Mouse (Mus musculus): ENCODE results near the gene 0610012G03Rik. TPM values are rescaled to one million over a fixed set of nuclear protein-coding genes. Genes with fewer than 3 reads are reported as not detected.
A peak's percentile ranks its signal among the peaks of the same experiment; 100 is the strongest.

The 0610012G03Rik gene
- polyA plus RNA-seq, 1 experiment from 2014 or later: 86.7 TPM

DNA sequence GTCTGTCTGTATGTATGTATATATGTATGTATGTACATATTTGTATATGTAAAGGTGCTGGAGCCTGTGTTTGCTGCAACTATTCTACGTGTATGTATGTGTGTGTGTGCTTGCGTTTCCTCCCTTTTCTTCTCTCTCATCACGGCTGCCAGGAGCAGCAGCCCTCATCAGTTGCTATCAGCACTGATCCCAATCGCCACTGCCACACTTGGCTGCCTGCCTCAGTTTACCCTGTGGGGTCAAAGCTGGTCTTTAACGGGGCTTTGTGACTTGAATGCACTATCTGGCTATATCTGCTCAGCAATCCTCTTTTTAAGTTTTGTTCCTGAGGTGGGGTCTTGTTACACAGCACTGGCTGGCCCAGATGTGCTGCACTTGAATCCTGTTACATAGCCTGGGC, 20.9 kb downstream of the 0610012G03Rik start:
- Histone ChIP-seq H3K4me3 (no peak overlapping the region), H3K4me1 (peaks cover 24% of the 10 kb centered on the region), H3K36me3 (replicated peaks) (no peaks in the 10 kb centered on the region), H3K9me3 (no peaks in the 10 kb centered on the region), H3K27ac (replicated peaks) (no peak overlapping the region), H3K27me3 (replicated peaks; ENCODE audit: low read depth, poor library complexity, severe bottlenecking) (peaks cover 27% of the 10 kb centered on the region)
- no peak for DNase-seq (ENCODE audit: low spot score)
- 87% methylated on average over 5 of the region's 5 CpGs for WGBS

- H3K27me3 ChIP-seq (replicated peaks; ENCODE audit: low read depth, poor library complexity, severe bottlenecking): peaks cover 20% of the 10 kb centered on the region
- no peaks in the 10 kb centered on the region for H3K36me3 ChIP-seq (replicated peaks)
- no peak for DNase-seq (ENCODE audit: low spot score)
- WGBS: 79% methylated on average over 13 of the region's 13 CpGs
- no peak overlapping the region for H3K27ac ChIP-seq (replicated peaks)
- no peak overlapping the region for H3K4me3 ChIP-seq
- H3K4me1 ChIP-seq: peaks cover 17% of the 10 kb centered on the region
- H3K9me3 ChIP-seq: no peaks in the 10 kb centered on the region
These were observed 21.6 kb downstream of the 0610012G03Rik start for GRCm38 (mm10) chr16:31926547-31927182.

DNA sequence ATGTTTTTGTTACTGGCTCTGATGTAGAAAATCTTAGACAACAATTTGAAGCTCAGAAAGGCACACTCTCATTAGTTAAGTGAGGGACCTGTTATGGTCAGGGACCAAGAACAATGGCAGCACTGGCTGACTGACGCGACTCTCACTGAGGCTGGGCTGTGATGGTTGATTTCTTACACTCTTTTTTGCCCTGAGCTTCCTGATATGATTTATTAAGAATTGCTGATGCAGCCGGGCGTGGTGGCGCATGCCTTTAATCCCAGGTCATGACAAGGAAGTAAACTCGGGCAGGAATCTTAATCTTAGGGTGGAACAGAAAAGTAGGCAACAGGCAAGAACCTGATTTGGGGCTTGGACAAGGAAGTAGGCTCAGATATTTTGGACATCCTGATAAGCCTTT, 22.2 kb downstream of the 0610012G03Rik start:
- WGBS: 86% methylated on average over 6 of the region's 6 CpGs
- no peaks in the 10 kb centered on the region for H3K36me3 ChIP-seq (replicated peaks)
- no peaks in the 10 kb centered on the region for H3K9me3 ChIP-seq
- no peak overlapping the region for H3K4me3 ChIP-seq
- H3K27ac ChIP-seq (replicated peaks): no peak overlapping the region
- H3K4me1 ChIP-seq: peaks cover 17% of the 10 kb centered on the region
- peaks cover 14% of the 10 kb centered on the region for H3K27me3 ChIP-seq (replicated peaks; ENCODE audit: low read depth, poor library complexity, severe bottlenecking)
- no peak for DNase-seq (ENCODE audit: low spot score)

- Histone ChIP-seq H3K4me1 (peaks cover 17% of the 10 kb centered on the region), H3K9me3 (no peaks in the 10 kb centered on the region), H3K27ac (replicated peaks) (no peak overlapping the region), H3K27me3 (replicated peaks; ENCODE audit: low read depth, poor library complexity, severe bottlenecking) (no peaks in the 10 kb centered on the region), H3K4me3 (no peak overlapping the region), H3K36me3 (replicated peaks) (no peaks in the 10 kb centered on the region)
- no peak for DNase-seq (ENCODE audit: low spot score)
- WGBS: 87% methylated on average over 6 of the region's 6 CpGs
These were observed 23.9 kb downstream of the 0610012G03Rik start for GRCm38 (mm10) chr16:31924368-31924767.

DNA sequence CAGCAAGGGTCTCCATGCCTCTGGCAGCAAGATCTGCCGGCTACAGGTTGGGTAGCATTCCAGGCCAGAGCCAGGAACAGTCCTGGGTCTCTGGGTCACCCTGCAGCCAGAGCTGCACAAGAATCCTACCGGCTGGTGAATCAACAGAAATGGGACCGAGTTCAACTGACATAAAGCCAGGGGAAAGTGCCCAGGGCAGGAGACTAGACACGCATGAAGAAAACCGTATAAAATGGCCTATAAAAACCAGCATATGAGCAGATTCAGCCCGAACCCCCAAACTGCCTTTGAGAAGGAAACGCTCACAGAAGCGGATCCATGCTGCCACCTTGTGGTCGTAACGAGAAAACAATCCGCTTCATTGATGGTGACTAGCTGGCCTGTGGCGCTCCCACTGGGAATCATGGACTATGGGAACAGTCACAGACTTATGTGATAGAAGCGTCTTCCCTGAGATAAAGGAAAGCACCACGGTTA, 30.0 kb downstream of the 0610012G03Rik start:
- Histone ChIP-seq H3K4me3 (peak overlapping the region; percentile 35), H3K27me3 (replicated peaks; ENCODE audit: low read depth, poor library complexity, severe bottlenecking) (no peaks in the 10 kb centered on the region), H3K27ac (replicated peaks) (0 out of 2 replicates have a peak overlapping the region, but pooled peaks have one; percentile 51), H3K4me1 (peaks cover 5% of the 10 kb centered on the region; the same call in 1 of the 2 replicates), H3K9me3 (no peaks in the 10 kb centered on the region), H3K36me3 (replicated peaks) (no peaks in the 10 kb centered on the region)
- WGBS: 6% methylated on average over 14 of the region's 14 CpGs
- DNase-seq (ENCODE audit: low spot score): peak; percentile 81

GRCm38 (mm10) chr16:31917776-31918175, 30.5 kb downstream of the 0610012G03Rik start:
- WGBS: 79% methylated on average over 11 of the region's 11 CpGs
- peaks cover 5% of the 10 kb centered on the region; the same call in 1 of the 2 replicates for H3K4me1 ChIP-seq
- H3K9me3 ChIP-seq: no peaks in the 10 kb centered on the region
- no peaks in the 10 kb centered on the region for H3K27me3 ChIP-seq (replicated peaks; ENCODE audit: low read depth, poor library complexity, severe bottlenecking)
- H3K4me3 ChIP-seq: no peak overlapping the region
- no peak overlapping the region for H3K27ac ChIP-seq (replicated peaks)
- no peak for DNase-seq (ENCODE audit: low spot score)
- H3K36me3 ChIP-seq (replicated peaks): no peaks in the 10 kb centered on the region

- H3K4me1 ChIP-seq: peaks cover 17% of the 10 kb centered on the region
- no peak overlapping the region for H3K27ac ChIP-seq (replicated peaks)
- WGBS: 75% methylated on average over 10 of the region's 10 CpGs
- no peak overlapping the region for H3K4me3 ChIP-seq
- H3K36me3 ChIP-seq (replicated peaks): no peaks in the 10 kb centered on the region
- no peaks in the 10 kb centered on the region for H3K9me3 ChIP-seq
- H3K27me3 ChIP-seq (replicated peaks; ENCODE audit: low read depth, poor library complexity, severe bottlenecking): peaks cover 32% of the 10 kb centered on the region
- no peak for DNase-seq (ENCODE audit: low spot score)
These were observed 37.9 kb downstream of the 0610012G03Rik start for GRCm38 (mm10) chr16:31910281-31910847.

DNA sequence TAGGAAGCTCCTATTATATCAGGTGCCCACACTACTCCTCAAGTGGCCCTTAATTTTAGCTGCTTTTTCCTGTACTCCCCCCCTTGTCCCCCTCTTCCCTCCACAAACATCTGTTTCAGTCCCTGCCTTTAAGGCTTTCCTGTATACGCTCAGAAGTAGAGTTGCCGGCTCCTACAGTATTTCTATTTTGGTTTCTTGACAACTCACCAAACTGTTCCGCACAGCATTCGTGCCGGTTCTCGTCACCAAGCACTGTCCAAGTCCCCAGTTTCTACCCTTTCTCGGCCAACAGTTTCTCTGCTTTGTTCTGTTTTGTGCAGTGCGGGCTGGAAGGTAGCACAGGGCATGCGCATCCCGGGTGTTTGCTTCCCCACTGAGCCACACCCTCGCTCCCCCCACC, 39.3 kb downstream of the 0610012G03Rik start:
- peaks cover 32% of the 10 kb centered on the region for H3K27me3 ChIP-seq (replicated peaks; ENCODE audit: low read depth, poor library complexity, severe bottlenecking)
- no peaks in the 10 kb centered on the region for H3K9me3 ChIP-seq
- no peak overlapping the region for H3K4me3 ChIP-seq
- 68% methylated on average over 11 of the region's 11 CpGs for WGBS
- no peak for DNase-seq (ENCODE audit: low spot score)
- no peak overlapping the region for H3K27ac ChIP-seq (replicated peaks)
- H3K36me3 ChIP-seq (replicated peaks): no peaks in the 10 kb centered on the region
- H3K4me1 ChIP-seq: peaks cover 17% of the 10 kb centered on the region

DNA sequence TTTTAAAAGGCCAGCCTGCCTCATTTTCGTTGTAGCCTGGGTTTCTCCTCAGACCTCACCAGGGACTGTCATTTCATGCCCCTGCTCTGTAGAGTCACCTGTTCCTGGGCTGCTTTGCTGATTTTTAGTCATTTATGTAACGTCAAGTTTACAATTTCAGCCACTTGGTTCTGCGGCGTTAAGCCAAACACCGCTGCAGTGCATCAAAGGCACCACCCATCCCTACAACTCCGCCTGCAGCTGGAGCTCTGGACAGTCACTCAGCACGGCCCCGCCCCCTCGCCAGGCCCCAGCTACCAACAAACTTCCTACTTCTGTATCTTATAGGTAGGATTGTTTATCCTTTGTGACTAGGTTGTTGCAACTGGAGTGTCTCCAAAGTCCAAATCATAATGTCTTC, 41.4 kb downstream of the 0610012G03Rik start:
- H3K27ac ChIP-seq (replicated peaks): peak overlapping the region; percentile 32; the same call in 1 of the 2 replicates
- H3K36me3 ChIP-seq (replicated peaks): no peaks in the 10 kb centered on the region
- peak overlapping the region; percentile 45 for H3K4me3 ChIP-seq
- H3K9me3 ChIP-seq: no peaks in the 10 kb centered on the region
- DNase-seq (ENCODE audit: low spot score): peak; percentile 55
- peaks cover 32% of the 10 kb centered on the region for H3K27me3 ChIP-seq (replicated peaks; ENCODE audit: low read depth, poor library complexity, severe bottlenecking)
- 16% methylated on average over 9 of the region's 9 CpGs for WGBS
- H3K4me1 ChIP-seq: peaks cover 17% of the 10 kb centered on the region

- Histone ChIP-seq H3K27me3 (replicated peaks; ENCODE audit: low read depth, poor library complexity, severe bottlenecking) (peaks cover 32% of the 10 kb centered on the region), H3K9me3 (no peaks in the 10 kb centered on the region), H3K4me3 (peak overlapping the region; percentile 45), H3K4me1 (peaks cover 17% of the 10 kb centered on the region), H3K27ac (replicated peaks) (peak overlapping the region; percentile 32; the same call in 1 of the 2 replicates), H3K36me3 (replicated peaks) (no peaks in the 10 kb centered on the region)
- peak; percentile 37 for DNase-seq (ENCODE audit: low spot score)
- 31% methylated on average over 20 of the region's 20 CpGs for WGBS
These were observed 42.1 kb downstream of the 0610012G03Rik start for GRCm38 (mm10) chr16:31905891-31906825.

DNA sequence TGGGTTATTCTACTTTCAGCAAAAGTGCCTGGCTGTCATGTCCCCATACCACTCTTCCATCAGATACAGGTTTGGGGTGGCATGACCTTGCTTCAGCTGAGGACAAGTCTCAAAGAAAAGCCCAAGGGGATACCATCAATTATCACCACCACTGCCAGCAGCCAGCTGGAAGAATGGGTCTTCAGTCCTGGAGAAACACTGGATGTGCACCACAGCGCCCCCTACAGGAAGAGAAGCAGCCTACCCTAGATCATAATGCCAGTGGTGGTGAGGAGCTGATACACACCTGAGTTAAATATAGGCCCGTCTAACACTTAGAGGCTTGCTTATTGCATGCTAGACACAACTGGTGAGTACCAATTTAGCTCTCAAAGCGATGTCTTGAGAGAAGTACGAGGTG, 43.0 kb downstream of the 0610012G03Rik start:
- H3K27ac ChIP-seq (replicated peaks): no peak overlapping the region
- no peaks in the 10 kb centered on the region for H3K36me3 ChIP-seq (replicated peaks)
- 74% methylated on average over 4 of the region's 4 CpGs for WGBS
- H3K27me3 ChIP-seq (replicated peaks; ENCODE audit: low read depth, poor library complexity, severe bottlenecking): peaks cover 32% of the 10 kb centered on the region
- H3K4me3 ChIP-seq: no peak overlapping the region
- H3K9me3 ChIP-seq: peaks cover under 1% of the 10 kb centered on the region; the same call in 1 of the 2 replicates
- H3K4me1 ChIP-seq: peaks cover 17% of the 10 kb centered on the region
- no peak for DNase-seq (ENCODE audit: low spot score)

GRCm38 (mm10) chr16:31903239-31903638, 45.1 kb downstream of the 0610012G03Rik start:
- peaks cover 20% of the 10 kb centered on the region for H3K27me3 ChIP-seq (replicated peaks; ENCODE audit: low read depth, poor library complexity, severe bottlenecking)
- 88% methylated on average over 8 of the region's 8 CpGs for WGBS
- no peak for DNase-seq (ENCODE audit: low spot score)
- H3K4me3 ChIP-seq: no peak overlapping the region
- no peaks in the 10 kb centered on the region for H3K36me3 ChIP-seq (replicated peaks)
- H3K4me1 ChIP-seq: peaks cover 21% of the 10 kb centered on the region
- no peak overlapping the region for H3K27ac ChIP-seq (replicated peaks)
- peaks cover 6% of the 10 kb centered on the region; the same call in 1 of the 2 replicates for H3K9me3 ChIP-seq
